Mouse (Mus musculus) embryo, embryonic 10 days (tissue): ENCODE results near the gene Slco2a1.

Source experiments
- DNase-seq: peaks from one replicate; pipeline ENCODE4 v3.0.0-alpha.2; 2015; ENCODE audit warnings: low spot score

Gene Slco2a1

DNA sequence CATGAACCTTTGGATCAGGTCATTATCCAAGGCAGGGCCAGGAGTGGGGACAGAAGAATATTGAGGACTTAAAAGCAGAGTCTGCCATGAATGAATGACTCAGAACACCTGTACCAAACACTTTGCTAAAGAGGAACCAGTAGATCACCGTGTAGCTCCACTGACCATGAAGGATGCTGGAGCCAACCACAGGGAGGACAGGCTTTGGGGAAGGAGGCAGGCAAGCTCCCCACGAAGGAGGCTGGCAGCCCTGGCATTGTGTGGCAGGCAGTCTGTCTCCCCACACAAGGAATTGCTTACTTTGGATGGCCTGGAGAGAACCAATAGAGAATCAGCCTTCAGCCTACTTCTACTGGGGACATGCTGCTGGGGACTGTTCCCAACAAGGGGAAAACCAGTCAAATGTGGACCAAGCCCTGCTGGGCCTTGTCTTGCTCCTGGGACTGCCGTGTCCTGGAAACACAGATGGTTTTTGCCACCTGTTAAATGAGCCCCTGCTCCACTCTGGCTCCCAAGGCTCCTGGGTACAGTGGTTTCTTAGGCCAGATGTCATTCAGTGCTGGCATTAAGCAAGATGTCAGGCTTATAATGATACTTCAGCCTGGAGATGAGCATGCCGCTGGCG lies 130.3 kb downstream of the Slco2a1 start:
- DNase-seq: no peak

DNA sequence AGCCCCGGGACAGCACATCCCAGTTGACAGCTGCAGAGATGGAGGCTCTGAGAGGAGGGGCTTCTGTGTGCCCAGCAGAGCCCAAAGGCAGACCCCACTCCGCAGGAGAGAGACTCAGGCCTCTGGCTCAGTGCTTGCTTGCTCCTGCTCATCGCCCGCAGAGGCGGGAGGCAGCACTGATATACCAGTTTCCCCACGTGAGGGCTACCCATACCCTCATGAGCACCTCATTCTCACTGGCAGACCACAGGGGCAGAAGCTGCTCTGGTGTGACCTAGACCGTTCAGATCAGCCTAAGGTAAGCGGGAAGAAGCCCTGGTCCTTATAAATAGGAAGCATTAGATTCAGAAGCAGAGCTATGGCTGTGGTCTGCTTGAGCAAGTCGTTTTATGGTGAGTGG lies 131.3 kb downstream of the Slco2a1 start:
- DNase-seq: no peak

DNA sequence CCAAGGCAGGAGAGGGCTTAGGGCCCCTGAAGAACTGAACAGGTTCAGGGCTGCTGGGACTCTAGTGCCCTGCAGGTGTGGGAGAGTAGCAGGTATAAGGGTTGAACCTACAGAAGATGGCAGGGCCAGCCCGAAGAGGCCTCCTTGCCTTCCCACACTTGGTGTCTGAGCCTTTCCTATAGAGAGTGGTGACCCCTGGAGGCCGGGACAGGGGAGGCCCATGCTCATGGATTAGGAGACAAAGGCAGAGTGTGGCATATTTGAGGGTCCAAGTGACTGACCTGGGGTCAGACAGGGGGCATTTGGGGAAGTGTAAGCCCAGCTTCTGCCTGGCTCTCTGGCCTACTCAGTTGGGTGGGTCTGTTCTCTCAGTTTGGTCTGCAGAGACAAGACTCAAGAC lies 131.7 kb downstream of the Slco2a1 start:
- DNase-seq: no peak

DNA sequence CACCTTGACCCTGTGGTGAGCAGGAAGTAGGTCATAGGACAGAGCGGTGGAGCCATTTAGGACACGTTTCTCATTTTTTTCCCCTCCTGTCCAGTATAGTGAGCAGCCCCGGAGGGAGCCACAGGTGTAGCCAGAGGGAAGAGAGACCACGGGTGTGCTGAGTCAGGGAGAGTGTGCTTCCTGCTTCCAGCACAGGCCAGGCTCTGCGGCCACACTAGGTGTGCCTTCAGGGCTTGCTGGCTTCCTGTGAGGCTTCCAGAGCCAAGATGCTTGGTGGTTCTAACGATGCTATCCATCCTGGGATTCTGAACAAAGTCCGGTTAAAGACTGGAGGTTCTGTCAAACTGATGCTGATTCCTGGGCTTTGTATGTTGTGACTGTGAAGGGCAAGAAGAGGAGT lies 133.0 kb downstream of the Slco2a1 start:
- DNase-seq: no peak

DNA sequence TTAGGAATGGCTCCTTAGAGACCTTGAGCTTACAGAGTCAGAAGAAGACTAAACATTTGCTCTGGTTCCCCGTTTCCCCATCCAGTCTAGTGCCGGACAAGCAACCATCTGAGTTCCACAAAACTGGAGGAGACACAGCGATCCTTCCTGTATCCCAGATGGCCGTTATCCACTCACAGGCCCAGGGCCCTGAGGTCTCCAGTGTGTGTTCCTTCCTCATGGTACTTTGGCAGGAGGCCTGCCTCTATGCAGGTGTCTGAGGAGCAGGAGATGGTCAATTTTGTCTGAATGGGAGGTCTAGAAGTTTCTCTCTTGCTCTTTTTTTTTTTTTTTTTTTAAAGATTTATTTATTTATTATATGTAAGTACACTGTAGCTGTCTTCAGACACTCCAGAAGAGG lies 136.2 kb downstream of the Slco2a1 start:
- DNase-seq: no peak

DNA sequence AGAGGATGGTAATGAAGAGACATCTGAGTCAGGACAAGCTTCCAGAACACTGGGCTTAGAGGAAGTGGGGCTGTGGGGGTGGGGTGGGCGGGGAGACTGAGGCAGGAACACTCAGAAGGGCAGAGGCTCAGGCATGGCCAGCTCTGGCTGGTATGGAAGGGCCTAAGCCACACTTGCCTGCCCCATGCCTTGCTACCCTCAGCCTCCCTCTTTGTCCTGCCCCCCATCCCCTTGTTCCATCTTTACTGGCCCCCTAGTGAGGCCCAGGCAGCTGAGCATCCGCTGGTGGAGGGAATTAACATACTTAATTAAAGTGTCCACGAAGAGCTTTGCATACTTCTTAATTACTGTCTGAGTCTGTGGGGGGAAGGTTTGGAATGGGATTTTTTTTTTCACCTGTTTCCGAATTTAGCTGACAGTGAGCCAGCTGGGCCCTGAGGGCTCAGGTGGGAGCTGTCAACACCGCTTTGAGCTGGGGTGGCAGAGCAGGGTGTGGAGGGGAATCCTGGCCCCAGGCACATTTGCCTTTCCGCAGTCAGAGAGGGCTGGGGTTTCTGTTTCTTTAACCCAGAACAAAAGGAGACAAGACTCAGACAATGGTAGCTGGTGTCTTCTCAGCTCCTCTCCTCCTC lies 145.1 kb downstream of the Slco2a1 start:
- DNase-seq: no peak

DNA sequence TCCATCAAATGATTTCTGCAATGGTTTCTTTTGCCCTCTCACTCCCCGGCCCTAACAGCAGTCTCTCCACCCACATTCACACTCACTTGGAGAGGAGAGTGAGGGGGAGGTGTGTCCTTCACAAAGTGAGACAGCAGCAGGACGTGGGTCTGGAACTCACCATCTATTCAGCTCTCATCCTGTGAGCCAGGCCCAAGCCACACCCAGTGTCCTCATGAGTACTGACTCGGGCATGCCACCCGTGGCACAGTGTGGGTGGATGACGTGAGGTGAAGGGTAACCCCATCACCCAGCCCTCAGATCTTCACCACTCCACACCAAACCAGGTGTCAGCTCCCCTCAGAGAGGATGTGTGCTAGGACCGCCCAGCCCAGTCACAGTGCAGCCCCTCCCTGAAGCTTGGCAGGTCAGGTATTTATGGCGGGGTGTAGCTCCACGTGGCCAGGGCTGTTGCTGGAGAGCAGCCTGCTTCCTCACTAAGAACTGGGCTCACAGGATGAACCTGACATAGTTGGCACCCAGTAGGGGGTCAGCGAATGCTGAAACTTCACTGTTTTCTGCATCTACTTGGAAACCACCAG lies 146.0 kb downstream of the Slco2a1 start:
- no peak for DNase-seq

DNA sequence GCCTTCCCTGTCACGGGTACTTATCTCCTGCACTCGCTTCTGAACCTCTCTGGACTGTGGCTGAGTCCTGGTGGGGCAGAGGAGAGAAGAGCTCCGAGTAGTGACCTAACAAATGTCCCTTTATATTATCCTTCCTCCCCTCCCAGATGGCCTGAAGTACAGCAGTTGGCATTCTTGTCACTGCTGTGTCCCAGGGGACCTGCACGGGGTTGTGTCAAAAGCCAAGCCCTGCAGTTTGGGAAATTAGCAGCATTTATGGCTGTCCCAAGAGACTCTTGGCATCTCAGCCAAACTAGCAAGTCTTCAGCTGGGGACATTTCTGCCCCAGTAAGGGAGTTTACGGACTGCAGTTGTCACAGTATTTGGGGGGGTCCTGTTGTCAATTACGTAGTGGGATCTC lies 151.0 kb downstream of the Slco2a1 start:
- no peak for DNase-seq

DNA sequence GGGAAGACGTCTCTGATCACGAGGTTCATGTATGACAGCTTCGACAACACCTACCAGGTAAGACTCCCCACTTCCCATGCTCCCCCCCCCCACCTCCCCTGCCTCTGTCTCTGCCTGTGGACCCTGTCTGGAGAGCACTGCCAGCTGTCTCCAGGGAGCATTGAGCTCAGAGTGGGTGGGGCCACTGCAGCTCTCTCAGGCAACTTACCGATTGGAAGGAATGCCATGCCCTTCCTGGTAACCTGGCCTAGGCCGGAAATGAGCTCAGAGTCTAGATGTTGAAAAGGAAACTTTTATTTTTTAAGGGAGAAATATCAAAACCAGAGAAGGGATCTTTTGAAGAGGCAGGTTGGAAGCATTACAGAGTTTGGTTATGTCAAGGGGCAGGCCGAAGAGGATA lies 151.9 kb downstream of the Slco2a1 start:
- DNase-seq: no peak

DNA sequence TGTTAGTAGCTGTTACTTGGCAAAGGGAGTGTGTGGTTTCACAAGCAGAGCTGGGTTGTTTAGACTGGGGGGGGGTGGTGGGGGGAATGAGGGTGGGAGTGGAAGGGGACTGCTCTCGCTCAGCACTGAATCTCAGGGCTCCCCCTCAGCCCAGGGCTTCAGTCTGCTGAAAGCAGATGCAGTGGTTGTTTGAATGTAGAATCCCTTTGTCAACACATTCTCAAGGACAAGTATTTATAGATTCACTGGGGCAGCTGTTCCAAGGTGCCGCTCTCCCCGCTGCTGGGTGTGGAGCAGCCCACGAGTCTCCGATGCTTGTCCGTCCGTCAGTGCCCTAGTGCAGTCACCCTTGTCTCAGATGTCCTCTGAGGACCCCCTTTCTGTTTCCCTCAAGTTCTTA lies 152.8 kb downstream of the Slco2a1 start:
- DNase-seq: no peak

DNA sequence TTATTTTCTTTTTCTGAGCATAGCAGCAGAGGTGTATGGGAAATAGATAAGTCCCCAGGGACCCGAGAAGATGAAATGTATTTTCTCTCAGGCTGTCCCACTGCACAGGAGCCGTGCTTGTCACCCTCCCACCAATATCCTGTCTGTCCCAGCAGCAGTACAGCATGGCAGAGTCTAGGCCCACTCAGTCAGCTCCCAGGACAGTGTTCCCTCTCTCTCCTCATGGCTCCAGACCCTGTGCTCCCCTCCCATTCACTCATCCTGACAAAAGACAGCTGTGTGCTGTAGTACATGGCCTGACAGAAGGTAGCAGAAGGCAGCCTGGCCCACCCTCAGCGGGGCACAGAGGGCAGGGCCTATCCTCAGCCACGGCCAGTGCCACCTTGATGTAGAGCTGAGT lies 155.4 kb downstream of the Slco2a1 start:
- no peak for DNase-seq

DNA sequence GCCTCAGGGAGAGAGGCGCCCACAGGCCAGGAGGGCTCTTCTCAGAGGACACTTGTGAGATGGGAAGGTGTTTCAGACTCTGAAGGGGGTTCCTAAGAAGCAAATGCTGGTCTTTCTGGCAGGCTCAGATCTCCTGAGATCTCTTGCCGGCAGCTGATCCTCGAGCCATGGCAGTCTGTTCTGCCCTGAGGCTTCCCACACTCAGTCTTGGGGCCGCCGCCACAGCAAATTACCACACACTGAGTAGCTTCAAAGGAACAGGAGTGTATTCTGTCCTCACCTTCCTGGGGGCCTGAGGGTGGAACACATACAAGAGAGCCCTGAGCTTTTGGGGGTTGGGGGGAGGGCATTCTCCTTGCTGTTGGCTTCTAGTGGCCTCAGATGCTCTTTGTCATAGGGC lies 156.8 kb downstream of the Slco2a1 start:
- DNase-seq: no peak
